Mouse (Mus musculus): ENCODE measurements around the gene Rreb1. TPM values are rescaled to one million over a fixed set of nuclear protein-coding genes. Genes with fewer than 3 reads are reported as not detected.

Gene Rreb1
- total RNA-seq, 2 experiments from 2014 or later, result 74.1 to 104 TPM

GRCm38 (mm10) chr13:37866296-37866695 lies 88.1 kb downstream of the Rreb1 start:
- TF ChIP-seq CTCF (conservative IDR thresholded peaks at IDR 0.05), result no peak
- no peak for DNase-seq (ENCODE audit: low spot score in 2 of 2)
- Histone ChIP-seq H3K4me3 (no peak overlapping the region), H3K27ac (no peak overlapping the region)

DNA sequence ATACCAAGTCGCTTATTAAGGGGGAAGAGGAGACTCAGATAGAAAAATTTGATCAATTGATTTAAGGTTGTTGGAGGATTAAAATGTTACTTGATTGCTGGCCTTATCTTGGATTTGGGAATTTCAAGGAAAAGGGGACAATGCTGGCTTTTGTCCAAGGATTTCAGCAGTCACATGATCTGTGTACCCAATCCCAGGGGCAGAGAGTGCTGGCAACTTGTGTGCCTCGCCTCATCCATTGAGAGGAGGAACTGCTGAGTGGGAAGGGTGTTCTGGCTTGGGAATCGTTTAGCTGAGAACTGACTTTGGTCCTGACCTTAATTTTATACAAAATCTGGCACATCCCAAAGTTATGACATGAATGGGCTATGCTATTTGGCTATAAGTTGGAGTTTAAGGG lies 88.6 kb downstream of the Rreb1 start:
- no peak for TF ChIP-seq CTCF (conservative IDR thresholded peaks at IDR 0.05)
- no peak overlapping the region for H3K27ac ChIP-seq
- H3K4me3 ChIP-seq, result no peak overlapping the region
- no peak for DNase-seq (ENCODE audit: low spot score in 2 of 2)

GRCm38 (mm10) chr13:37870118-37870908 lies 92.1 kb downstream of the Rreb1 start:
- DNase-seq (ENCODE audit: low spot score in 2 of 2), result no peak
- TF ChIP-seq CTCF (conservative IDR thresholded peaks at IDR 0.05), result no peak
- Histone ChIP-seq H3K27ac (no peak overlapping the region), H3K4me3 (no peak overlapping the region)

- DNase-seq (ENCODE audit: low spot score in 2 of 2), result no peak
- no peak overlapping the region for H3K27ac ChIP-seq
- no peak overlapping the region for H3K4me3 ChIP-seq
- no peak for TF ChIP-seq CTCF (conservative IDR thresholded peaks at IDR 0.05)
Observed at GRCm38 (mm10) chr13:37872142-37872835, 94.1 kb downstream of the Rreb1 start.

DNA sequence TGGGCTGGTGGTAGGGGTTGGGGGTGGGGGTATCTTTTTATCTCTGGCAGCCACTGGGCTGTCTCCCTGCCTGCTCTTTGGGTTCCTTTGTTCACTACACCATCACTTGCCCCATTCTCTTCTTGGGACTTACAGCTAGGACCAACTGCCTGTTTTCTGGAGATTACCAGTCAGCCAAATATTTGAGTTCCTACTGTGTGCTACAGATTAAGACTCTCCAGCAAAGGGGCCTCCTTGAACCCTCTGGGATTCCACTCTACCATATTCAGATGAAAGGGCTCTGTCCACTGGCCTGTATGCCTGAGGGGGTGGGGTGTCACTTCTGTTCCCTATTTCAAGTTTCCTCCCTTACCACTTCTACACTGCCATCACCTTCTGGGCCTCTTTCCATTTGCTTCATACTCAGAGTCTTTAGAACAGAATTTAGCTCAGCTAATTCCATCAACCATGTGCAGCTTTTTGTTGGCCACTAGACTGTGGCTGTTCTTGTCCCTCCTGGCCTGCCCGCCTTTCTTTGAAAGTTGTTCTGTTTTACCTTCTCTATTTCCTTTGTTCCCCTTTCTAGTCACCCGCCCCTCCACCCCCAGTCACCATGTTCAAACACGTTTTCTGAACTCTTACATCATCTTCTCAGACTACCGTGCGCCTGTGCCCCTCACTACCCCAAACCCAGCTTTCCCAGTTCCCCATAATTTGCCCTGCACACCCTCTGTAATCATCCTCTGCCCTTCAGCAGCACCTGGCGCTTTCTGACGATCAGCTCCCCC lies 95.1 kb downstream of the Rreb1 start:
- no peak for TF ChIP-seq CTCF (conservative IDR thresholded peaks at IDR 0.05)
- Histone ChIP-seq H3K4me3 (no peak overlapping the region), H3K27ac (no peak overlapping the region)
- DNase-seq (ENCODE audit: low spot score in 2 of 2), result no peak

DNA sequence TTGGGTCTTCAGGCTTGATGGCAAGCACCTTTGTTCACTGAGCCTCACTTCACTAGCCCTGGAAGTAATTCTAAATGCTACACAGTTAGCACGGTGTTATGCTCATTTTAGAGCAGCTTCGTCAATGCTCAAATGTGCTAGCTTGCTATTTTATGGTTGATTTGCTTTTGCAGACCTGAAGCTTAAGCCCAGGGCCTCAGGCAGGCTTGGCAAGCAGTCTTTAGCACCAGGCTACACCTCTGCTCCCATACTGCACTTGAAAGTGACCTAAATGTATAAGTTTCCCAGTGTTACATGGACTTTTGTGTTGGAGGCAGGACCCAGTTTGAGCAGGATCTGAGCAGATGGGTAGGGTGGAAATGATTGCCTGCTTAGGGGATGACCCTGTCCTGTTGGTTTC lies 97.7 kb downstream of the Rreb1 start:
- no peak for TF ChIP-seq CTCF (conservative IDR thresholded peaks at IDR 0.05)
- Histone ChIP-seq H3K27ac (no peak overlapping the region), H3K4me3 (no peak overlapping the region)
- DNase-seq (ENCODE audit: low spot score in 2 of 2), result no peak

DNA sequence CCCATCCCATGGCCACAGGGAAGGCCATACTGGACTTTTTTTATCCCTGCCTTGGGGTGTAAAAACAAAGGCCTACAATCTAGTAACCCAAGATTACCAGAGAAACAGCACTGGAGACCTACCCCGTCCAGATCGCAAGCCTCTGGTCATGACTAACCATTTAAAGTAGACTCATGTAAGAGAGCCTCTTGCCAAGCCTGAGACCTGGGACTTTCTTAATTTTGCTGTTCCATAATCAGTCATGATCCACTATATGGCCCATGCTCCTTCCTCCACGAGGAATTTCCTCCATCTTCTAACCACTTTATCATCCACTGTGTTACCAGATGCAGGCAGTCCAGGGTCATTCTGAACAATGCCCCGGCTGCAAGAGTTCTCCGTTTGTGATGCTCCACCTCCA lies 98.2 kb downstream of the Rreb1 start:
- DNase-seq (ENCODE audit: low spot score in 2 of 2), result no peak
- no peak for TF ChIP-seq CTCF (conservative IDR thresholded peaks at IDR 0.05)
- Histone ChIP-seq H3K27ac (no peak overlapping the region), H3K4me3 (no peak overlapping the region)

- no peak for TF ChIP-seq CTCF (conservative IDR thresholded peaks at IDR 0.05)
- DNase-seq (ENCODE audit: low spot score in 2 of 2), result no peak
- Histone ChIP-seq H3K4me3 (no peak overlapping the region), H3K27ac (no peak overlapping the region)
Observed at GRCm38 (mm10) chr13:37876836-37877235, 98.6 kb downstream of the Rreb1 start.

DNA sequence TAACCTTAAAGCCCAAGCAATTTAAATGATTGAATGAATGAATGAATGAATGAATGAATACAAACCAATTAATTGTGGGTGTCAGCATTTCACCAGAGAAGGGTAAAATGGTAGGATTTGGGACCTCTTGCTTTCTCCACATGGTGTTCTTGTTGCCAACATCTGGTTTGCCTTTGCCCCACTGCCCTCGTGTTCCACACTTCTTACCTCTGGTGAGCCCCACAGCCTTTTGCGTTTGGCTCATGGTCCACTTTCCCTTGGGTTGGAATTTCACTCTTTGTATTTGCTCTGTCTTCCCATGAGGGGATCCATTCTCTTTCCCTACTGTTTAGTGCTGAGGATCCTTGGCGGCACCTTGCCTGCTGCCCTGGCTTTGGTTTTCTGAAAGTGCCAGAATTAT lies 99.0 kb downstream of the Rreb1 start:
- no peak overlapping the region for H3K27ac ChIP-seq
- no peak overlapping the region for H3K4me3 ChIP-seq
- DNase-seq (ENCODE audit: low spot score in 2 of 2), result no peak
- TF ChIP-seq CTCF (conservative IDR thresholded peaks at IDR 0.05), result no peak

DNA sequence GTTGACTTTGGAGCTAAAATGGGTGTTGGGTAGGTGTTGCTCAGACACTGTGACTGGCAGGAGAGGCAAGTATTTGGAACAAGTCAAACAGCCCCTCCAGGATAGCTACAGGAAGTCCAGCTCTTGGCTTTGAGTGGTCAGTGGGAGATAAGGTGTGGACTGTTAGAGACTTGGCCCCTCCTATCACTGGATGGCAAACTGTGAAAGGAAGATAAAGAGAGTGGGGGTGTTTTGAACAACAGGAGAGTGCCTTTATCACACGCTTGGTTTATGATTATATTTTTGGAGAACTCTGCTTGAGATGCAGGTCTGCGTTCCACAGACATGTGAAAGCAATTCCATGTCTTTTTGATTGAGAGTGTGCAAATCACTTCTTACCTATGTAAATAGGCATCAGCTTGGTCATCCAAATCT lies 100.7 kb downstream of the Rreb1 start:
- Histone ChIP-seq H3K27ac (no peak overlapping the region), H3K4me3 (no peak overlapping the region)
- TF ChIP-seq CTCF (conservative IDR thresholded peaks at IDR 0.05), result no peak
- no peak for DNase-seq (ENCODE audit: low spot score in 2 of 2)

GRCm38 (mm10) chr13:37879556-37879955 lies 101.4 kb downstream of the Rreb1 start:
- no peak overlapping the region for H3K27ac ChIP-seq
- H3K4me3 ChIP-seq, result no peak overlapping the region
- TF ChIP-seq CTCF (conservative IDR thresholded peaks at IDR 0.05), result no peak
- no peak for DNase-seq (ENCODE audit: low spot score in 2 of 2)

- no peak for DNase-seq (ENCODE audit: low spot score in 2 of 2)
- no peak for TF ChIP-seq CTCF (conservative IDR thresholded peaks at IDR 0.05)
- Histone ChIP-seq H3K27ac (no peak overlapping the region), H3K4me3 (no peak overlapping the region)
Observed at GRCm38 (mm10) chr13:37880035-37880434, 101.8 kb downstream of the Rreb1 start.

DNA sequence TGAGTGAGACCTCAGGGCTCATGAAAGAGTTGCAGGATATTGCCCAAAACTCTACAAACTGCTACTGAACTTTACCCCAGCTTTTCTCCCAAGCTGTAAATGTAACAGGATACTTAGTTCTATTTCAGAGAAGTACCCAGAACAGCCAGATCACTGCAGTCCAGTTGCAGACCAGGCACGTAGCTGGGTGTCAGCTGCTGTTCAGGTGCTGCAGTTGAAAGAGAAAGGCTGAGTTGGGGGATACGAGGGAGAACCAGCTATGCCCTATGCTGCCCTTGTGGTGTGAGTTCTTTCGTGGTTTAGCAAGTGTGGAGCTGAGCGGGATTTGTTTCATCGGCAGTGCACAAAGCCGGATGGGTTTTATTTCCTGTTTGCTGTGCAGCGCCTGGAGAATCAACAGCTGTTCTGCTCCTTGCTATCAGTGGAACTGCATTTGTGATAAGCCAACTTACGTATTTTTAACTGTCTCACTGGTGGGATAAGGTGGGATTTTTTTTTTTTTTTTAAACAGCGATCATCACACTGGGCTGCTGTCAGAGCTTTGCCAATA lies 102.5 kb downstream of the Rreb1 start:
- no peak overlapping the region for H3K4me3 ChIP-seq
- DNase-seq (ENCODE audit: low spot score in 2 of 2), result no peak
- TF ChIP-seq CTCF (conservative IDR thresholded peaks at IDR 0.05), result no peak
- no peak overlapping the region for H3K27ac ChIP-seq

Measured in layer of hippocampus, adult 2 months (tissue).